Mouse (Mus musculus): ENCODE data around the gene Epb41l3. TPM values are rescaled to one million over a fixed set of nuclear protein-coding genes. Genes with fewer than 3 reads are reported as not detected.
A peak's percentile ranks its signal among the peaks of the same experiment; 100 is the strongest.

Gene Epb41l3
- polyA plus RNA-seq (2015; fragmentation: Nextera tagmentation; extraction: Ambion mirVana) = 134 and 137 TPM in 2 replicates

GRCm38 (mm10) chr17:69075501-69076237 lies at the start of gene Epb41l3:
TSS of gene Epb41l3 (plus strand) at chr17:69075683.
- ATAC-seq (ENCODE audit: insufficient number of reproducible peaks, low FRiP score, low TSS enrichment, low read depth) = peak; percentile 78
- no peak within 1 kb of the TSS for H3K27ac ChIP-seq
- peaks cover 22% of the 10 kb centered on the region for H3K4me1 ChIP-seq
- H3K9me3 ChIP-seq = no peaks in the 10 kb centered on the region
- H3K27me3 ChIP-seq = peaks cover 52% of the 10 kb centered on the region
- H3K4me3 ChIP-seq = peak within 1 kb of the TSS; percentile 52
- peak within 1 kb of the TSS; percentile 31; the same call in 1 of the 2 replicates for H3K9ac ChIP-seq
- H3K4me2 ChIP-seq = peak within 1 kb of the TSS; percentile 99
- under 1% methylated on average over 47 of the region's 47 CpGs for WGBS
- no peaks in the 10 kb centered on the region for H3K36me3 ChIP-seq

GRCm38 (mm10) chr17:69038760-69039675 lies 36.5 kb upstream of the Epb41l3 start:
- no peaks in the 10 kb centered on the region for H3K4me1 ChIP-seq
- H3K27me3 ChIP-seq = no peaks in the 10 kb centered on the region
- H3K36me3 ChIP-seq = no peaks in the 10 kb centered on the region
- H3K4me2 ChIP-seq = no peak overlapping the region
- no peak overlapping the region for H3K4me3 ChIP-seq
- WGBS = 57% methylated on average over 12 of the region's 12 CpGs
- ATAC-seq (ENCODE audit: insufficient number of reproducible peaks, low FRiP score, low TSS enrichment, low read depth) = no peak
- no peak overlapping the region for H3K27ac ChIP-seq
- no peak overlapping the region for H3K9ac ChIP-seq
- H3K9me3 ChIP-seq = no peaks in the 10 kb centered on the region

DNA sequence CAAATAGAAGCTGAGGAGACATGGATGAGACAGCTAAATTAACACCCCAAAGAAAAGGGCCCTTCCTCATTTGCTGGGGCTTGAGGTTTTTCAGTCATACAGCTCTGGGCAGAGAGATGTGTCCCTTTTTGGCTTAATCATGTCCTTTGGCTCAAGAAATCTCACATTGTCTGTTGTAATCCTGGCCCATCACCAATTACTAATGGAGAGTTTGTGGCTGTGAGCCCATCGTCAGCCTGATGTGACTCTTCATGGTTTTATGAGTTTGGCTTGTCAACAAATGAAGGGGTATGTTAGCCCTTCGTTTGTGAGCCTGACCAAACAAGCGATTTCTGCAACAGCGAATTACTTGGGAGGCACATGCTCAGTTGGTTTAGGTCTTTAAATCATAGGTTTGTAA lies 34.0 kb upstream of the Epb41l3 start:
- 52% methylated on average over 4 of the region's 4 CpGs for WGBS

DNA sequence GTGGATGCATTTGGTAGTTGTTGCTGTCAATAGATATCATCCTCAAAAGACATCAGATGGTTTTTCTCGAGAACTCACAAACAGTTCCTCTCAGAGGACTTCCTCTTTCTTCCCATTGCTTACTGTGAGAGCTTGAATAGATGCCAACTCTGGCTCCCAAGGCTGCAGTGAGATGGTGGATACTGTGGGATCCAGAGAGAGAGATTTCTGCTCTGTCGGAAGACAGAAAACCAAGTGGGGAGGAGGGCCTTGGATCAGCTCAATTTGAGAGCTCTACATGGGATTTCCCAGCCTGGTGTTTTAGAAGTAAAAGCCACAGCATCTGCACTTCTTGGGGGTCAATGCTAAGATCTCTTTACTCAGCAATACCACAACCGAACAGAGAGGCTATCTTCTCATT lies 26.7 kb upstream of the Epb41l3 start:
- no peaks in the 10 kb centered on the region for H3K4me1 ChIP-seq
- H3K9ac ChIP-seq = no peak overlapping the region
- no peak for ATAC-seq (ENCODE audit: insufficient number of reproducible peaks, low FRiP score, low TSS enrichment, low read depth)
- no peaks in the 10 kb centered on the region for H3K36me3 ChIP-seq
- H3K9me3 ChIP-seq = no peaks in the 10 kb centered on the region
- H3K4me3 ChIP-seq = no peak overlapping the region
- H3K27me3 ChIP-seq = no peaks in the 10 kb centered on the region
- no peak overlapping the region for H3K4me2 ChIP-seq
- WGBS = 70% methylated on average over 3 of the region's 3 CpGs
- H3K27ac ChIP-seq = no peak overlapping the region

More for the DNA sequence above, 34.0 kb upstream of the Epb41l3 start:
- no peaks in the 10 kb centered on the region for H3K36me3 ChIP-seq
- ATAC-seq (ENCODE audit: insufficient number of reproducible peaks, low FRiP score, low TSS enrichment, low read depth) = no peak
- H3K27ac ChIP-seq = no peak overlapping the region
- no peak overlapping the region for H3K9ac ChIP-seq
- no peaks in the 10 kb centered on the region for H3K27me3 ChIP-seq
- no peak overlapping the region for H3K4me3 ChIP-seq
- no peak overlapping the region for H3K4me2 ChIP-seq
- H3K9me3 ChIP-seq = no peaks in the 10 kb centered on the region
- no peaks in the 10 kb centered on the region for H3K4me1 ChIP-seq

DNA sequence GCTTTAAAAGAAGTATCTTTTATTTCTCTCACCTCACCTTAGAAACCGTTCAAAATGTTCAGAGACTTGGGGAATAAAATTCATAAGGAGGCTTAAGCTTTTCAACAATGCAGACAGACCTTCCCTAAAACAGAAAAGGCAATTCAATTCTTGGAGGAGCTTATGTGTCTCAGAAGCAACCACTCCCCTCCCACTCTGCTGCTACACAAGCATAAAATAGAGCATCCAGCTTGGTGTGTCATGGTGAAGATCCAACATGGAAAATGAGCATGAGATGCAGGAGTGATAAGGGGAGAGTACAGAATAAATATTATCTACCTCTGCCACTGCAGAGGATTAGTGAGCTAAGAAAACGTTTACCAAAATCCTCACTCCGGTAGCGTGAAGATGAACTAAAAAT lies 21.5 kb upstream of the Epb41l3 start:
- H3K4me3 ChIP-seq = no peak overlapping the region
- H3K27me3 ChIP-seq = no peaks in the 10 kb centered on the region
- H3K9ac ChIP-seq = no peak overlapping the region
- 78% methylated on average over 4 of the region's 4 CpGs for WGBS
- H3K36me3 ChIP-seq = no peaks in the 10 kb centered on the region
- no peak overlapping the region for H3K27ac ChIP-seq
- H3K4me2 ChIP-seq = no peak overlapping the region
- H3K4me1 ChIP-seq = no peaks in the 10 kb centered on the region
- ATAC-seq (ENCODE audit: insufficient number of reproducible peaks, low FRiP score, low TSS enrichment, low read depth) = no peak
- H3K9me3 ChIP-seq = no peaks in the 10 kb centered on the region

- Histone ChIP-seq H3K4me2 (no peak overlapping the region), H3K27ac (no peak overlapping the region), H3K4me3 (no peak overlapping the region), H3K27me3 (no peaks in the 10 kb centered on the region), H3K36me3 (no peaks in the 10 kb centered on the region), H3K4me1 (no peaks in the 10 kb centered on the region), H3K9me3 (no peaks in the 10 kb centered on the region), H3K9ac (no peak overlapping the region)
- ATAC-seq (ENCODE audit: insufficient number of reproducible peaks, low FRiP score, low TSS enrichment, low read depth) = no peak
- WGBS = 92% methylated on average over 7 of the region's 7 CpGs
Observed at GRCm38 (mm10) chr17:69059760-69060159, 15.7 kb upstream of the Epb41l3 start.

GRCm38 (mm10) chr17:69060388-69060787 lies 15.1 kb upstream of the Epb41l3 start:
- no peak overlapping the region for H3K27ac ChIP-seq
- H3K36me3 ChIP-seq = no peaks in the 10 kb centered on the region
- no peak overlapping the region for H3K4me2 ChIP-seq
- no peak overlapping the region for H3K4me3 ChIP-seq
- H3K9me3 ChIP-seq = no peaks in the 10 kb centered on the region
- H3K9ac ChIP-seq = no peak overlapping the region
- 81% methylated on average over 7 of the region's 7 CpGs for WGBS
- H3K27me3 ChIP-seq = no peaks in the 10 kb centered on the region
- no peak for ATAC-seq (ENCODE audit: insufficient number of reproducible peaks, low FRiP score, low TSS enrichment, low read depth)
- H3K4me1 ChIP-seq = no peaks in the 10 kb centered on the region

DNA sequence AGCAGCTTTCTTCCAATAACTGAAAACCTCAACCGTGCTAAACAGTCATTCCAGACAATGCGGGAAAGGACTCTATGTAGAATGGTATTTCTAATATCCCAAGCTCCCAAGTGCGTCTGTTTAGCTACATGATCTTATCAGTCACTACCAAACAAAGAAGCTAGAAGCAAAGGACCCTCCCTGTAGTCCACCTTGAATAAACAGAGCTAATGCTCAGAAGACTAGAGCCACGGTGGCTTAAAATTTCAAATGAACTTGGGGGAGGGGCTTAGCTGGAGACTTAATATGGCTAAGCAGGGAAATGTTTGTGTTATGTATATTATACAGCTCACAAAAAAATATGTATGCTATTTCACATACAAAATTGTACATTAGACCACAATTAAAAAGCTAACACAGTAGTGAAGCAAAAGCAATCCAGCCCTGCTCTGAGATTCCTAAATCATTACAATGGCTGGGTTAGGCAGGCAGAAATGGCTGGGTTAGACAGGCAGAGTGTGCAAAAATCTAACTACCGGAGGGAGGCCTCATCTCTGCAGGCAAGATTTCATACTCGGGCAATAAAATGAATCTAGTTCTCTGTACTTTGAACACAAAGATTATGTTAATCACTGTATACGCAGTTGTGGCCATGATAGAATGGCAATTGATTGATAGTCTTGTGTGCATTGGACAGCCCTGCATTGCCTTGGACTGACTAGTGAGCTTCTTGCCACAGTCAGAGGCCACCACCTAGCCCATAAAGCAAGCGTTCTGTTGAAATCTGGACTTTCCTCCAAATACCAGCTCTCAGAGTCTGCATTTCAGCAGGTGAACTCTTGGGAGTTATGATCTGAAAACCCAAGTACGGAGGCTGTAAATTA lies 13.4 kb upstream of the Epb41l3 start:
- 72% methylated on average over 9 of the region's 9 CpGs for WGBS

DNA sequence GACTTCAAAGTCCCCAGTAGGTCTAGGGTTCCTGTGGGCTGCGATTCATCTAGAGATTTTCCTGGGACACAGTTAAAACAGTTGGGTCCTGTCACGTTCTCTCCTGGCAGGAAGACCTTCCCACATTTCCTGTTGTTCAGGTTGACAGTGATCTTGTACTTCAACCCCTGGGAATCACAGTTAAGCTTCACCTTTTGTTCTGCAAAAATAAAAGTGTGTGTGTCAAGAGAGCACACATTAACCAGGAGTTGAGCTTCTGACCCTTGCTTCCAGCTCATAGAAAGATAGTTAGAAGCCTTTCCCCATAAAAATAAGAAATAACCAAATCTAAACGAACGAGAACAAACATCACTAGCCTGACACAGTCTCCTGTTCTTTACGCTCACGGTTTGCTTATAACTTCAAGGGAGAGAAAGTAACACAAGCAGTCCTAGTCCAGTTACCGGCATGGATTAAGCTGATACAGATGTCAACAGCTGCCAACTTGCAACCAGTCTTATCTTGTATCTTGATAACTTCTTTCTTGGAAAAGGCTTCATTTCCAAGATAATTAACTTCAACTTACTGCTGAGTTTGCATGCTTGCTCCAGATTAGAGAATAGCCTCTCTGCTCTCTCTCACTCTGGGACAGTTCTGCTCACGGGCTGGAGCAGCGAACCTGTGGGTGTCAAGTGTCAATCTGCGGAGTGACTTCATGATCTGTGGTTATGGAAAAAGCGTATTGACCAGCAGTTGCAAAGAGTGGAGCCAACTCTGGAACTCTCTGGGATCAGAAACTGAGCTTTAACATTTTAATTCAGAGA lies 7.3 kb upstream of the Epb41l3 start:
- no peak overlapping the region for H3K4me2 ChIP-seq
- no peaks in the 10 kb centered on the region for H3K9me3 ChIP-seq
- H3K36me3 ChIP-seq = no peaks in the 10 kb centered on the region
- no peak overlapping the region for H3K4me3 ChIP-seq
- peaks cover 6% of the 10 kb centered on the region; the same call in 1 of the 2 replicates for H3K27me3 ChIP-seq
- ATAC-seq (ENCODE audit: insufficient number of reproducible peaks, low FRiP score, low TSS enrichment, low read depth) = no peak
- H3K4me1 ChIP-seq = no peaks in the 10 kb centered on the region
- no peak overlapping the region for H3K9ac ChIP-seq
- WGBS = 51% methylated on average over 11 of the region's 11 CpGs
- H3K27ac ChIP-seq = no peak overlapping the region

More for the DNA sequence above, 13.4 kb upstream of the Epb41l3 start:
- Histone ChIP-seq H3K9ac (no peak overlapping the region), H3K4me1 (no peaks in the 10 kb centered on the region), H3K27me3 (no peaks in the 10 kb centered on the region), H3K36me3 (no peaks in the 10 kb centered on the region), H3K27ac (no peak overlapping the region), H3K4me3 (no peak overlapping the region), H3K4me2 (no peak overlapping the region), H3K9me3 (no peaks in the 10 kb centered on the region)
- no peak for ATAC-seq (ENCODE audit: insufficient number of reproducible peaks, low FRiP score, low TSS enrichment, low read depth)

GRCm38 (mm10) chr17:69074095-69074494 lies 1.4 kb upstream of the Epb41l3 start:
- Histone ChIP-seq H3K36me3 (no peaks in the 10 kb centered on the region), H3K9ac (no peak overlapping the region), H3K27me3 (peaks cover 53% of the 10 kb centered on the region), H3K4me1 (peaks cover 22% of the 10 kb centered on the region), H3K4me2 (no peak overlapping the region), H3K27ac (no peak overlapping the region), H3K4me3 (no peak overlapping the region), H3K9me3 (no peaks in the 10 kb centered on the region)
- 78% methylated on average over 4 of the region's 4 CpGs for WGBS
- no peak for ATAC-seq (ENCODE audit: insufficient number of reproducible peaks, low FRiP score, low TSS enrichment, low read depth)

- 0 out of 2 replicates have a peak, but pooled peaks have one; percentile 45 for ATAC-seq (ENCODE audit: insufficient number of reproducible peaks, low FRiP score, low TSS enrichment, low read depth)
- H3K27me3 ChIP-seq = peaks cover 47% of the 10 kb centered on the region
- under 1% methylated on average over 28 of the region's 28 CpGs for WGBS
- H3K27ac ChIP-seq = no peak overlapping the region
- peak overlapping the region; percentile 31; the same call in 1 of the 2 replicates for H3K9ac ChIP-seq
- H3K4me2 ChIP-seq = peak overlapping the region; percentile 99
- peaks cover 22% of the 10 kb centered on the region for H3K4me1 ChIP-seq
- peak overlapping the region; percentile 52 for H3K4me3 ChIP-seq
- no peaks in the 10 kb centered on the region for H3K36me3 ChIP-seq
- H3K9me3 ChIP-seq = no peaks in the 10 kb centered on the region
Observed at GRCm38 (mm10) chr17:69076238-69076625, 749 bp downstream of the Epb41l3 start.
